Mouse (Mus musculus) activated CD4-positive, CD25-positive, alpha-beta regulatory T cell, adult 9 weeks (primary cell): ENCODE results near the gene Kcnk6. TPM values are rescaled to one million over a fixed set of nuclear protein-coding genes. Genes with fewer than 3 reads are reported as not detected.

ENCODE experiments used
- polyA plus RNA-seq: library from polyadenylated mRNA; unstranded; fragments of 100-300 nt; shearing (Covaris generic); gene quantifications from one replicate; pipeline ENCODE4 v1.2.1, GENCODE M21; 2017

Gene Kcnk6
- polyA plus RNA-seq = 1.5 TPM

GRCm38 (mm10) chr7:29232247-29233013, at the start of gene Kcnk6:
TSS of gene Kcnk6 (minus strand) at chr7:29232515.

DNA sequence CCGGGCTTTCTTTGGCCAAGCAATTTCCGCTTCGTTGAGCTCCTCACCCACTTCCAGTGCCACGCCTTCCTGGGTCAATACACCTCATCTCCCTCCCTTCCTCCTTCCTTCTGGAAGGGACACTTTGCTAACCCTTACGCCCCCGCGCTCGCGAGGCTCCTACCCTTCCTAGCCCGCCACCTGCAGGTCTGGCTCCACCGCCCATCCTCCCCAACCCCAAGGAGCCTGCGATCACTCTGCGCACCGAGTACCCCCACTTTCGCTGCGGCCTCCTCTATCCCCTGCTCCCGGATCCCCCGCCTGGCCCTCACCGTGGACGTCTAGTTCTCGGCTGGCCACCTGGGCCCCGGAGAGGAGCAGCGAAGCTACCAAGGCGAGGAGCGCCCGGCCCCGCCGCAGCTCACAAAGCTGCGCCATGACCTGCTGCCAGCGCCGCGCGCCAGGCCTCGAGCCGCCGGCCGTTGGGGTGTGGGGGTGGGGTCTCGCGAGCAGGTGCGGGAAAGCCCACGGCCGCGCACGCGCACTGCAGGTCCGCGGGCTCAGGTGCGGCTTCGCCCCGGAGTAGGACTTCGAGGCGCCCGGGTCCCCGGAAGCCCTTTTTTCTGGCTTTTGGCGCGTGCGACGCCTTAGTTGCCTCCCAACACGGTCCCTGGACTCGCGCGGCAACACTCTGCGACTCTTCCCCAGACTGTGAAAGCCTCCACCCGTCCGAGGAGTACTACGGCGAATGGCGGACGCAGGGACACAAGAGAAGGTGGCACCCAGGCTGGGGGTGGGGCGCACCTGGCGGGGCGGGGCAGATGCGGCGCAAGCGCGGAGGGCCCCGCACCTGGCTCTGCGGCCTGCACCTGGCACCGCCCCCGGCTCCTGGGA, 49.1 kb upstream of the Kcnk6 start, which contains the start of gene Spint2:
Gene Spint2, minus strand, starts transcription at position 712 of the 873 bp plus-strand sequence.

DNA sequence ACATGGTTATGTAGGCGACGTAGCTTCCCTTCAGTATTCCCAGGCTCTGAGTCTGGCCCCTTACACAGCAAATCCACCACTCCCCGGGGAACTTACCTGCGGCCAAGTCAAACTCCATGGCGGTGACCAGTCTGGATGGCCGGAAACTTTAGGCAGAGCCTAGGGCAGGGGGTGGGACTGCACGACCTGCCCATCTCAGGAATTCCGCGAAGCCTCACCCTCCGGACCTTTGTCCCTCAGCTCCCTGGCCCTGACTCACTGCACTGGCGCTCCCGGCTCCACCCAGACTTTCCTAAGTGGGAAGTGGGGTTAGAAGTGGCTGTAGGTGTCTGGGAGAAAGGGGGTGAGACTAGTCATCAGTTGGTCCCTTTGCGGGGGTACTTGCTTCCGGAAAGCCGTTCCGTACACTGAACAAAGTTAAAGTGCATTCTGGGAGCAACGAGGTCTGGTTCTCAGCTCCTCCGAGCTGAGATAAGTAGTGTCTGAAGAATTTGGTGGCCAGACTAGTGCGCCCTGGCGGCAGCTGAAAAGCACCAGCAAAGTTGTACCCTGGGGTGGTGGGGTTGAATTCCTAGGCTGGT, 16.0 kb upstream of the Kcnk6 start, which contains the start of gene 2200002D01Rik:
Gene 2200002D01Rik, minus strand, starts transcription at position 206 of the 581 bp plus-strand sequence.

DNA sequence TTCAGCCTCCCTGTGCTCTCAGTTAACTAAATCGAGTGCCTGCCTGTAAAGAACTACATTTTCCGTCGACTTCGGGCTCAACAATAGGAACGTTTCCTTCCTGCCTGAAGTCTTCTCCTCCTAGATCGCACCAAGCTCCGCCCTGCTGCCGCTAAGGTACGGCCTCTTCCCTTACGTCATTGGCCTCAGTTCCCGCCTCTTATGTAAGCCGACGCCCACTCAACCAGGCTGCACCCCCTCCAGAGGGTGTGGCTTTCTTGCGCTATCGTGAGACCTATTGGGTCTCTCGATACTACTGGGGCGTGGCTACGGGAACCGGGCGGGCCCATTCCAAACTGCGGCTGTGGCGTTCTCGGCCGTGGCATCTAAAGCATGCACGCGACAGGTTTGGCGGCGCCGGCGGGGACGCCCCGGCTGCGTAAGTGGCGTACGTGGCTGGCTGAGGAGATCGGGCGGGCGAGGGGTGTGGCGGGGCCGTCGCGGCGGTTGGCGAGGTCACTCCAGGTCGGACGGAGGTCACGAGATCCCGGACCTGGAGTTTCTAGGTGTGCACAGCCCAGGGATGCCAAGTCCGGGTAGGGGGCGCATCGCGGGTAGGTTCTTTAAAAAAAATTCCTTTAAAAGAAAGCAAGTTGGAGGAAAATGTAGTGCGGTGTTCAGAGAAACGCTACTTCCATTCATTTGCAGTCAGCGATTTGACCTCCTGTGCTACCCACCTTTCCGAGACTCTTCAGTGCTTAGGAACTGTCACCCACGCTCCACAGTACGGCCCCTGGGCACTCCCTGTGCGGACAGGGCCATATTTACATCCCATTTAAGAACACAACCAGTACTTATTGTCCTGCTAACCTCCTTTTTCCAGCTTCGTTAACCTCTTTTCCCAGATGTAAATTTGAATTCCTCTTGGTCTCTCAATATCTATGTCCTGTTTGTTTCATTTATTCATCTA, 6.0 kb upstream of the Kcnk6 start, which contains the start of gene Yif1b:
Gene Yif1b, plus strand, starts transcription at position 311 of the 949 bp plus-strand sequence.

GRCm38 (mm10) chr7:29213675-29214082, 18.6 kb downstream of the Kcnk6 start, which contains the start of gene Catsperg1:
TSS of gene Catsperg1 (minus strand) at chr7:29214035.

GRCm38 (mm10) chr7:29180077-29180853, 52.0 kb downstream of the Kcnk6 start, which contains the start of gene Psmd8:
TSS of gene Psmd8 (minus strand) at chr7:29180701.

Other genes starting within 250 kb of the Kcnk6 start
- gene Ryr1, start 107.3 kb downstream of the Kcnk6 start, polyA plus RNA-seq = 0.10 TPM
- gene Rasgrp4, start 97.7 kb downstream of the Kcnk6 start, polyA plus RNA-seq = 1.3 TPM
- gene Fam98c, start 76.3 kb downstream of the Kcnk6 start, polyA plus RNA-seq = 11.8 TPM
- not detected for gene Ggn, start 62.3 kb downstream of the Kcnk6 start, polyA plus RNA-seq
- gene Spred3, start 62.1 kb downstream of the Kcnk6 start, polyA plus RNA-seq = not detected
- gene Psmd8, start 51.8 kb downstream of the Kcnk6 start, polyA plus RNA-seq = 270 TPM
- gene Catsperg1, start 18.5 kb downstream of the Kcnk6 start, polyA plus RNA-seq = 0.79 TPM
- 66.7 TPM for gene Yif1b, start 5.8 kb upstream of the Kcnk6 start, polyA plus RNA-seq
- gene 2200002D01Rik, start 16.0 kb upstream of the Kcnk6 start, polyA plus RNA-seq = 1.8 TPM
- 68.0 TPM for gene Spint2, start 49.4 kb upstream of the Kcnk6 start, polyA plus RNA-seq
- not detected for gene Ppp1r14a, start 56.8 kb upstream of the Kcnk6 start, polyA plus RNA-seq
- not detected for gene Dpf1, start 71.4 kb upstream of the Kcnk6 start, polyA plus RNA-seq